Mouse (Mus musculus) megakaryocyte, embryonic 14.5 days (primary cell): ENCODE results near the gene Olig2. TPM values are rescaled to one million over a fixed set of nuclear protein-coding genes. Genes with fewer than 3 reads are reported as not detected.
"Not testable (repeated sequence)": the region's sequence is repeated elsewhere in the genome, so short reads cannot be mapped to it uniquely, and the experiment has no call there.

Source experiments
- H3K27me3 ChIP-seq: replicated peaks from 2 replicates; pipeline ENCODE3; 2012; ENCODE audit warnings: inconsistent platforms
- H3K36me3 ChIP-seq: replicated peaks from 2 replicates; pipeline ENCODE3; 2012; ENCODE audit warnings: low read length, inconsistent platforms, mixed read lengths
- H3K4me1 ChIP-seq: 2 replicates; pipeline ENCODE4 v1.6.1; 2012; ENCODE audit warnings: inconsistent platforms
- H3K4me3 ChIP-seq: replicated peaks from 2 replicates; pipeline ENCODE3; 2012; ENCODE audit warnings: moderate library complexity, mild to moderate bottlenecking, inconsistent platforms
- H3K9me3 ChIP-seq: 2 replicates; pipeline ENCODE4 v1.6.1; 2012; ENCODE audit warnings: inconsistent platforms
- FLI1 ChIP-seq: IDR thresholded peaks from 2 replicates; pipeline ENCODE4 v1.6.1; 2012; ENCODE audit warnings: low read length, inconsistent platforms, mixed read lengths
- GATA1 ChIP-seq: IDR thresholded peaks from 3 replicates; pipeline ENCODE4 v1.6.1; 2012; ENCODE audit warnings: mixed read lengths, low read length, inconsistent platforms, borderline replicate concordance
- polyA plus RNA-seq: library from polyadenylated mRNA; stranded (reverse); fragments of >175 nt; gene quantifications from 2 replicates; pipeline ENCODE4 v1.2.3, GENCODE M21; 2012; ENCODE audit warnings: low replicate concordance; ENCODE audit not compliant: insufficient read depth

Gene Olig2
- polyA plus RNA-seq, 1 experiment, result not detected

DNA sequence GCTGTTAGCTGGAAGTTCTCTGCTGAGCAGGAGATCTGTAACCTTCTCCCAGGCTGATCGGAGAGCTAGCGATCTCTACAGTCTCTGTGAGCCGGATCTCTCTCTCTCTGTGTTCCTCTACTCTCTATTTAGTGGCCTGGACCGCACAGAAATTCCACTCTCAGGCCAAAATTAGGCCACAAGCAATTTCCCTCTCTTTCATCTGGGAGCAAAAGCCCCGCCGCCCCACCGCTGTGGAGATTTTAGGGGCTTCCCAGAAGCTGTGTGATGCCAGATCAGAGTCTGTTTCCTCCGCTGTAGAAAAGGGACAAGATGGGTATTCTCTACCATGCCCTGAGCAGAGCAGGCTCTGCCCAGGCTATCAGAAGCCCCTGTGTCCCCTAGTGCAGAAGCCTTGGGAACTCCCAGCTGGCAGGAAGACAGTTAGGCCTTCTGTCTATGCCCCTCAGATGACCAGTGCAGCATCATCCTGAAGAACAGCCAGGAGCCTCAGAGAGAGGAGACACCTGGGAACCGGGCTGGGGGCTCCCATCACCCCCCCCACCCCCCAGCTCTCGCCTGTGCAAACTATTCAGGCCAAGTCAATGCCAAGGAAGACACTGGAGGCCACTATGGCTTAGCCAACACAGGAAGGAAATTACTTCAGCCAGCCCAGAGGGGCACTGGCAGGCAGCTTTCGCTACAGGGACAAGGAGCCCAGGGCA lies 8.1 kb downstream of the Olig2 start:
- Histone ChIP-seq H3K27me3 (peaks cover 99% of the 10 kb centered on the region), H3K9me3 (0 out of 2 replicates have a peak, but pooled peaks cover 3% of the 10 kb centered on the region), H3K36me3 (no peaks in the 10 kb centered on the region), H3K4me3 (no peak overlapping the region), H3K4me1 (peaks cover 9% of the 10 kb centered on the region)
- TF ChIP-seq GATA1 (no peak), FLI1 (no peak)

DNA sequence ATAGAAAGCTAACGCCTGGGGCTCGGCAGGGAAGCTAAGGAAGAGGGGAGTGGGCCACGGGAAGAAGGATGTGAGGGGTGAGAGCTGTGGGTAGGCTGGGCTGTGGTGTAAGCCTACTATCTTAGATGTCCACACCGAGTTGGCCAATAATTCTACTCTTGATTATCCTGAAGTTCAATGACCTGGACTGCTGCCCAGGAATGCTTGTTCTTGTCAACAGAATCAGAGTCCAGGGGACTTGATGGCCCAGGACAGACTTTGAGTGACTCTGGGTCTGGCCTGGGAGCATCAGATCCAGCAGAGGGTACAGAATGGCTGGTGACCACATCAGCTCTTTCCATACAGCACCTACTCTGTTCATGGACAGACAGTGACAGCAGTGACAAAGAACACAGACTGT lies 13.8 kb downstream of the Olig2 start:
- peaks cover 88% of the 10 kb centered on the region for H3K27me3 ChIP-seq
- H3K4me1 ChIP-seq, result peaks cover 13% of the 10 kb centered on the region
- no peaks in the 10 kb centered on the region for H3K9me3 ChIP-seq
- H3K4me3 ChIP-seq, result no peak overlapping the region
- no peaks in the 10 kb centered on the region for H3K36me3 ChIP-seq
- no peak for TF ChIP-seq GATA1
- TF ChIP-seq FLI1, result no peak

DNA sequence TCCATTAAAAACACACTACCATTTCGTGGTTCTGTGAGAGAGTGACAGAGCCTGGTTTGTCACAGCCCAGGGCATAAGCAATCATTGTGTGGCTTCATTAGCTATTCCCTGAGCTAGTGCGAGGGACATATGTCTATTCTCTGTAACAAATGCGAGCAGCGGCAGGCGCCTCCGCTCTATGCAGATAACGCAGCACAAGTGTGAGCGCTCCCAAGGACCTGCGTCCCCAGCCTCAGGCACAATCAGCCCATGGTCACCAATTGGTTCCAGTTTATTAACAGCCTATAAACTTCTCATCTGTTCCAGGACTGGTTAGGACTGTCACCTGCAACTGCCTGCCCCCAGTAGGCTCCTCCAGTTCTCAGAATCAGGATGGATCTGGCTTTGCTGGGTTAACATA lies 21.0 kb downstream of the Olig2 start:
- Histone ChIP-seq H3K36me3 (no peaks in the 10 kb centered on the region), H3K4me1 (no peaks in the 10 kb centered on the region), H3K27me3 (peaks cover 53% of the 10 kb centered on the region), H3K9me3 (no peaks in the 10 kb centered on the region), H3K4me3 (no peak overlapping the region)
- no peak for TF ChIP-seq FLI1

DNA sequence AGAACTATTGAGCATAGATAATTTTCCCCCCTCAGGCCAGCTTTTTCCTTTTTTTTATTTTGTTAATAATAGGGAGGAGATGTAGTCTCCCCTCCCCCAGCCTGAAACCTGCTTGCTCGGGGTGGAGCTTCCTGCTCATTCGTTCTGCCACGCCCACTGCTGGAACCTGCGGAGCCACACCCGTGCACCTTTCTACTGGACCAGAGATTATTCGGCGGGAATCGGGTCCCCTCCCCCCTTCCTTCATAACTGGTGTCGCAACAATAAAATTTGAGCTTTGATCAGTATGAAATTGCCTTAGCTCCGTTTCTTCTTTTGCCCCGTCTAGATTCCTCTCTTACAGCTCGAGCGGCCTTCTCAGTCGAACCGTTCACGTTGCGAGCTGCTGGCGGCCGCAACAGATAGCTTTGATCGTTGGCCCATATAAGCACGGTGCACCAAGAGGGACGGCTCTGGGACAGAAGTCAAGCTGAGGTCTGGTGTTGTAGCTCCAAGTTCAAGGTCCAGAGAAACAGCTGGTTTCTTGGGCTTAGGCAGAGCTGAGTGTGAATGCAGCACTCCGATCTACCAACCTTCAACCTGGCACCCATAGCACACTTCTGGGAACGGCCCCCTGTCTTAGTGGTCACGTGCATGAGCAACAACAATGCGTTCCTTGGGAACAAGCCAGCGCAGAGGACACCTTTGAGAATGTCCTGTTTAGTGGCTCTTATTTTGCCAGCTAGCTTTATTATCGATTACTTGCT lies 30.3 kb downstream of the Olig2 start:
- not testable (repeated sequence) for H3K9me3 ChIP-seq, H3K4me1 ChIP-seq, H3K36me3 ChIP-seq, H3K4me3 ChIP-seq
- peaks cover 42% of the 10 kb centered on the region for H3K27me3 ChIP-seq

DNA sequence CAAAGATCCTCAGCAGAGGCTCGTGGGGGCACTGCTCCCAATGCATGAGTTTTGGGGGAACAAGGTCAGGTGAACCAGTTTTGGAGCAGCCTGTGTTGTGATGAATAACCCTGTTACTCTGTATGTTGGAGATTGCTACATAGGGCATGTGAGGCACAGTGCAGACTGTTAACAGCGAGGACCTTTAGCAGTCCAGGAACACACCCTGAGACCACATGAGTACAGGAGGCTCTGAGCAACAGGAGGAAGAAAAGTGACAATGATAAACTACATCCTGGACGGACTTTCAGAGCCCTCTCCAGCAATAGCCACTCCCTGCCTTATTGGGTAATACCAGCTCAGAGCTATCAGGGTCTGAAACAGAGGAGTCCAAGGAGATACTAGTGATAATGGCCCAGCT lies 33.7 kb downstream of the Olig2 start:
- Histone ChIP-seq H3K9me3 (no peaks in the 10 kb centered on the region), H3K36me3 (no peaks in the 10 kb centered on the region), H3K27me3 (peaks cover 72% of the 10 kb centered on the region), H3K4me1 (no peaks in the 10 kb centered on the region), H3K4me3 (no peak overlapping the region)
- no peak for TF ChIP-seq FLI1
- TF ChIP-seq GATA1, result no peak

DNA sequence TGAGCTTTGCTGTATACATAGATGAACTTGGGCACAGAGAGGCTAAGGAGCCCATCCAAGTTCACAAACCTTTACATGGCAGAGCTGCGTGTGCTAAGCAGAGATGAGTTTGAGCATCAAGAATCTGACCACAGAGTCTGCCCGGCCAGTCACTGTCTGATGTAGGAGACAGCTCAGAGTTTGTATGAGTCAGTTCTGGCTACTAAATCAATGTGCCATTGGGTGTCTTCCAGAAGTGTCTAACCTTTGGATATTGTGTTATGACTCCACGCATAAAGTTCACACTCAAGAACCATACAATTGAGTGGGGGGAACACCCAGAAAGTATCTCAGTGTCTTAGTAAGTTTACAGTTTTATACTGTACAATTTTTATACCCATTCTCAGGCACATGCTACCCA lies 35.6 kb downstream of the Olig2 start:
- Histone ChIP-seq H3K36me3 (no peaks in the 10 kb centered on the region), H3K4me3 (no peak overlapping the region), H3K9me3 (no peaks in the 10 kb centered on the region), H3K27me3 (peaks cover 75% of the 10 kb centered on the region), H3K4me1 (no peaks in the 10 kb centered on the region)
- TF ChIP-seq FLI1 (no peak), GATA1 (no peak)

DNA sequence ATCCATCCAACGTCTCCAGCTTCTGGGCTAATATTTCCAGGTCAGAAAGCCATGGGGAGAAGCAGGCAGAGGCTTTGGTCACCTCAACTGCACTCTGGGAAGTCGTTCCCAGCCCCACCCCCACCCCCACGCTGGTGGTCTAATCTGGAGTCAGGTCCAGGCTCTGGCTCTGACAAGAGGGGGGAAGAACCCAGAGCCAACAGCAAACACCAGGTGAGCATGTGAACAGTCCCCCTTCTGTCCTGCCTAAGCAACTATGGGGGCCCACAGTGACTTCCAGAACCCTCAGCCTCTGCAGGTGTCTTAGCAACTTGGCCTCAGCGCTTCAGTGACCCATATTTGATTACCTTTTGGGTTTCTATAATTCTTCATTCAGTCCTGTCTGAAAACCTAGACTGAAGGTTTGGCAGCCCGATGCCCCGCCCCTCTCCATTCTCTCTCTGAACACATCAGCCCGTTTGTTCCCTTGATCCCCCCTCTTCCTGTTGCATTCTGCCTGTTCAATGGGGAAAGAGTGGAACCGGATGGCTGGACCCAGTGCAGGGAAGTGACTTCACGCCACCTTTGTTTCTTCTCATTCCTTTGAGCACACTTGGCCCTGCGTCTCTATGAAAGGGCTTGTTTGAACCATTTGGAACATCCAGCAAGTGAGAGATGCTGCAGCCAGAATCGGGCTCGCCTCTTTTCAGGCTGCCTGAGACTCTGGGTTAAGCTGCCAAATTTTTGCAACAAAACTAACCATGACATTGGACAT lies 37.4 kb downstream of the Olig2 start:
- Histone ChIP-seq H3K9me3 (no peaks in the 10 kb centered on the region), H3K4me3 (no peak overlapping the region), H3K4me1 (no peaks in the 10 kb centered on the region), H3K27me3 (peaks cover 80% of the 10 kb centered on the region), H3K36me3 (no peaks in the 10 kb centered on the region)
- no peak for TF ChIP-seq FLI1
- no peak for TF ChIP-seq GATA1

DNA sequence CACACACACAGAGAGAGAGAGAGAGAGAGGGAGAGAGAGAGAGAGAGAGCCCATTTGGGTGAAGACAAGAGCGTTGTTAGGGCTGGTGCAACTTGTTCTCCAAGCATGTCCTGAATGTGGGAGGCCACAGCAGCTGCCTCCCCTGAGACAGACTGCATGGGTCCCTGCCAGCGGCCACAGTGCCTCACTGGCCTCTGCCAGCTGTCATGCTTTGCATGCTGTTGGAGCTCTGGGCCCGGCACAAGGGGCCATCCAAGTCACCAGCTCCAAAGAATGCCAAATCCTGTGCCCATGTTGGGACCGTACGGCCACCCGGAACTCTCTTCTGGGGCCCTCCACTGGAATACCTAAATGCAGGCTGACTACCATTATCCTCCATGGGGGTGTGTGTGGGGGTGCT lies 40.7 kb downstream of the Olig2 start:
- Histone ChIP-seq H3K9me3 (no peaks in the 10 kb centered on the region), H3K27me3 (peaks cover 83% of the 10 kb centered on the region), H3K36me3 (no peaks in the 10 kb centered on the region), H3K4me3 (no peak overlapping the region), H3K4me1 (peaks cover 11% of the 10 kb centered on the region; the same call in 1 of the 2 replicates)
- TF ChIP-seq FLI1 (no peak), GATA1 (no peak)

DNA sequence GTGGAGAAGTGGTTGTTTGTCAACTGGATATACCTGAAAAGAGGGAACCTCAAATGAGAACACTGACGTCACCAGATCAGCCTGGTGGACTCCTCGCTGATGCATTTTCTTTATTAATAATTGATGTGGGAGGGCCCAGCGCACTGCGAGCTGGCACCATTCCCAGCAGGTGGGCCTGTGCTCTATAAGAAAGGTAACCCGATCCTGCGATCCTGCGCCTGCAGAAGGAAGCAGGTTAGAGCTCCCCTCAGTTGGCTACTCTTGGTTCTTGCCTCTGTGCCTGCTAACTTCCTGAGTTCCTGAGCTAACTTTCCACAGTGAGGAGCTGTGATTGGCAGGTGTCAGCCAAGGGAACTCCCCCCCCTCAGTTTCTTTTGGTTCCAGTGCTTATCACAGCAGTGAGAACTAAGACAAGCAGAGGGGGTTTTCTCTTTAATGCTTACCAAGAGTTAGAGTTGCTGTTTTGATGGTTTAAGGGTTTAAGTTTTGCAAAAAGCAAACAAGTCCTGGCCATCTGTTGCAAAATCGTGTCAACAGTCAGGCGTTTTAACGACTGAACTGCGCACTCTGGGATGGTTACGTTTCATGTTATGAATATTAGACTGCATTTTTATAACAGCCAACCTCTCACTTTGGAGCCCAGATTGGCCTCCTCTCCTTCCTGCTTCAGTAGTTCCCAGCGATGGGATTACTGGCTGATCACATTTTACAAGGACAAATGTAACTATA lies 43.6 kb downstream of the Olig2 start:
- peaks cover 84% of the 10 kb centered on the region for H3K27me3 ChIP-seq
- no peak overlapping the region for H3K4me3 ChIP-seq
- H3K9me3 ChIP-seq, result no peaks in the 10 kb centered on the region
- H3K4me1 ChIP-seq, result peaks cover 11% of the 10 kb centered on the region; the same call in 1 of the 2 replicates
- no peaks in the 10 kb centered on the region for H3K36me3 ChIP-seq
- no peak for TF ChIP-seq GATA1
- no peak for TF ChIP-seq FLI1
